Mouse (Mus musculus): ENCODE measurements at regions not wholly inside any gene's neighbourhood (a gene's known extent, or its start where the extent isn't known, plus 50 kb on each side); places are given as distances from the start of the nearest gene placed in this dataset.

GRCm38 (mm10) chr9:76649484-76649883 lies 82.6 kb upstream of the Fam83b start:
- TF ChIP-seq EP300 (IDR thresholded peaks at IDR 0.05; ENCODE audit: insufficient read depth, low read depth, low read length) = no peak
- TF ChIP-seq CTCF (IDR thresholded peaks at IDR 0.05) = no peak
